Mouse (Mus musculus) heart, adult 11 months (tissue): Measurements from ENCODE around the gene Ints14.
A peak's percentile ranks its signal among the peaks of the same experiment; 100 is the strongest.

ENCODE experiments used
- DNase-seq: peaks from one replicate; pipeline ENCODE4 v3.0.0; 2022

Ints14 gene

DNA sequence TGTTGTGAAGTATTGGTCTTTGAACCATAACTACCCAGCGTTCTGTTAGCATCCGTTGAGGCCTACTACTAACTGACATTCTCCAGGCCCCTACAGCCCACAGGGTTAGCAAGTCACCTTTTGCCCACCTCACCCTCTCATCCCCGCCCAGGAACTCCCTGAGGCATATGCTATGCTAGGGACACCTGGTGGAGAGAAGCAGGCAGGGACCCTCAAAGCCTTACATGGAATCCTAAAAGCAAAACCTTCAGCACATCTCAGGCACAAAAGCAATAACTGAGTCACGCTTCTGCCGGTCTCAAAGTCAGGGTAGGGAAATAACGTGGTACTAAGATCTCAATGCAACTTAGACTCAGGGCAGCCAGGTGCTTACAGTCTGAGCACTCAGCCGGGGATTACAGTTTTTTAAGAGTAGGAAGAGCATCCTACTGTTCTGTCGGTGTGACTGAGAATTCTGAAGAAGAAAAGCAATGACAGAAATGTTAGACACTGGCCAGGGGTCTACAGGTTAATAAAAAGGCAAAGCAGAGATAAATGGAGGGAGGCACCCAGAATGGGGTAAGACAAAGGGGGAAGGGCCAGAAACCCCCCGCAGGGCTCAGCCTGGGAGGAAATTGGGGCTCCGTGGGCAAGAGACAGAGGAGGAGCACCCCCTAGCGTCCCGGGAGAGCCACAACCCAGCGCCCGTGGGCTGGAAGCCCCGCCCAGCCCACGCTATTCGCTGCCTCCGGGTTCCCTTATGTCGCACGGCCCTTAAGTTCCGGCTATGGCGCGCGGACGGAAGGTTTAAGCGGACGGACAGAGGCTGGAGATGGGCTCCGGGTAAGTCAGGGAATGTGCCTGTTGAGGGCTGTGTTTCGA, at the start of gene Ints14:
Ints14 (plus strand) TSS at position 789 of the 861 bp plus-strand sequence.
- peak; percentile 100 for DNase-seq

DNA sequence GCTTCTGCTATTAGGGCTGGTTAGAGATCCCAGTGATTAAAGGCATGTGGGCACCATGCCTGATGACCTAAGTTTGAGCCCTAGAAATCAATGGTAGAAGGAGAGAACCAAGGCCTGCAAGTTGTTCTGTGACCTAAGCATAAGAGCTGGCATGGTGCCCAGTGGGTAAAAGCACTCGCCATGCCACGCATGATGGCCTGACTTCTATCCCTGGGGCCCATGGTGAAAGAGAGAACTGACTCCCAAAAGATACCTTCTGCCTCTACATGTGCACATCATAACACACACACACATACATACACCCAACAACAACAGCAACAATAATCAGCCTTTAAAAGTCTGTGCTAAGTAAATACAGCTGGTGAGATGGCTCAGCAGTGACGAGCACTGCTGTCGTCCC, 47.3 kb upstream of the Ints14 start:
- DNase-seq, result peak; percentile 86

GRCm38 (mm10) chr9:64913973-64914372, 46.7 kb upstream of the Ints14 start:
- no peak for DNase-seq

DNA sequence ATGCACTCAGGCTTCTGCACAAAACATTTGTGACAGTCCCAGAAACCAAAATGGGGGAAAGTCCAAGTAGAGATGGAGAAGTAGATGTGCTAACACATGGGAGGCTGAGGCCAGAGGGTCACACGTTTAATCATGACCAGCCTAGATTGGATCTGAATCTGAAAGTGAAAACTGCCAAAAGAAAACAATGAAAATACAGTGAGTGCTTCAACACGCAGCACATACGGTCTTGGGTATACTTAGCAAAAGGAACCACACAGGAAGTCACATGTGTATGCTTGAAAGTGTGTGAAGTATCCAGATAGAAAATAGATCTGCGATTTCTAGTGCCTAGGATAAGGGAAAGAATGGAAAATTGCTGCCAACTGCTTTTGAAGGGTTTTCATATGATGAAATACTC, 46.1 kb upstream of the Ints14 start:
- DNase-seq, result peak; percentile 78

- DNase-seq, result peak; percentile 83
Measured at GRCm38 (mm10) chr9:64918560-64918959, 42.1 kb upstream of the Ints14 start.

DNA sequence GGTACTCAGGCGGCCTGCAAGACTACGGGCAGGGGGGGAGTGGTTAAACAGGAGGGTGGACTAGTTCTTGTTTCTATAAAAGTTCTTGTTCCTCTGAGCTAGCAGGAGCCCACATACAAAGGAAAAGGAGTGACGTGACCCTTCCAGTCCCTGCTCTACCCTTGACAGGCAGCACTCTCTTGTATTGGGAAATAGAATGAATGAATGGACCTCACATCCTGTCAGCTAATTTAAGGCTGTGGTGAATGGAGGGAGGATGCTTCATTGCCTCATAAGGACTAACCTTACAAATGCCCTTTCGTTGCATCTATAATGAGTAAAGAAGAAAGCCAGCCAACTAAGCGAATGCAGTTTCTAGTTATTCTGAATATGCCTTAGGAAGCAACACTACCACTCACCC, 34.9 kb upstream of the Ints14 start:
- DNase-seq, result peak; percentile 86

- peak; percentile 97 for DNase-seq
Measured at GRCm38 (mm10) chr9:64926201-64926991, 34.3 kb upstream of the Ints14 start.

DNA sequence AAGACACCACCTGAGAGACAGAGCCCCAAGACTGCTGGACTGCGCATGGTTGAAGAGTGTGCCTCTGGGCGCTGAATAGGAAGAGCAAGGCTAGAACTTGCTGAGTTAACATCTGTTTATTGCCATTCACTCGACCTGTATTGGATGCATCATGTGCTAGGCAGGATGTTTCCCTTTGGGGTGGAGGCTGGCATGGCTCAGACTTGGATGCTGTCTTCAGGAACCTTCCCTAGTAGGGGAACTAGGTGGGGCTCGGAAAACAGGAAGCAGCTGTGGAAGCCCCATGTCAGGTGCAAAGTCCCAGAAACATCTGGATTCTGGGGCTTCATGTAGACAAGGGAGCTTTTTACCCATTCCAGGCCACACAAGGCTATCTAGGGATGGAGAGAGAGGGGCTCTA, 30.4 kb upstream of the Ints14 start:
- peak; percentile 96 for DNase-seq

DNA sequence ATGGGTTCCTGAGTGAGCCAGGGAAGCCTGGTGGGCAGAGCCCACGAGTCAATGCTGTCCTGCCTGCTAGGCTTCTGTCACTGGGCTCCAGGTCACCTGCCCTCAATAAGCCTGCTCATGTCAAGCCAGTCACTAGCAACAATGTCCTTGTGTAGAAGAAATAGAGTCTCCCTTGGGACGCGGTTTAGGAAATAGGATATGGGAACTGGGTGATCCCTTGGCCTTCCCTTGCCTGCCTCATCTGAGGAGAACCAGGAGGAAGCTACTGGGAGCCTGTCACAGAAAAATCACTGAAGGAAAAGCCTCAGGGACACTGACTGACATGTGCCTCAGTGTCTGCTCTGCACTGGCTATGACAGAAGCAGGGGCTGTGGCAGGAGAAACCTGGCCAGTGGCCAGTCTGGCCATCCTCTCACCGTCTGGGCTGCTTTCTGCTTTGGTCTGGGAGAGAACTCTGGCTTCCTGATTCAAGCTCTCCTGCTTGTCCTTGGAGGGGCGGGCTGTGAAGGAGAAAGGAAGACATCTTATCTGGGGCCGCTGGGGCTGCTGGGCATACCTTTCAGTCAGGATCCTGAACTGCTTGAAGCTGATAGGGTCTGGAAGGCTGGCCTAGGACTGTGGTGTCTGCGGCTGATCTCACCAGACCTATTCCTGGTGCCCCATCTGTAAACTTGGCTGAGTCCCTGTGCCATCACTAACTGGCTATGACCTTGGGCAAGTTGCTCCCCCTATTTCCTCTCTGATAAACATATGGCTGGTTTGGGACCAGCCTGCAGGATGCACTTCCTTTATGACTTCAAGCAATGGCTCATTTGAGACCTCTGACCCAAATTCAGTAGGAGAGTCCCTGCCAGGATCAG, 28.7 kb upstream of the Ints14 start:
- DNase-seq, result peak; percentile 96

GRCm38 (mm10) chr9:64934015-64934754, 26.5 kb upstream of the Ints14 start:
- DNase-seq, result peak; percentile 99

DNA sequence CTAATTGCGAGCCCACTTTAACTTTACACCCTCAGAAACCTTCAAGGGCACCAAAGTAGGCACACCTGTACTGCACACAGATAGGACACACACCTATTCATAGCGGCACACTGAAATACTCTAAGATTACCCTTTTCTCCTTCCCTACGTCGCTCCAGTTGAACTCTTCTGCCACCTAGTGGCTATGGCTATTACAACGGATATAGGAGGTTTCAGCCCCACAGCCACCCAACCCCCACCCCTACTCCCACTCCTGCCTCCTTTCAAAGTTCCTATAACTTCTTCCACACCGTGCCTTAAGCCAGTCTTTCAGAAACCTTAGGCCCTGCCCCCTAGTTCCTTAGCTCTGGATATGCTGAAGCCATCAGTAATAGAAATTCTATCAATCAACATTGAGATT, 24.2 kb upstream of the Ints14 start:
- peak; percentile 93 for DNase-seq

- DNase-seq, result peak; percentile 12
Measured at GRCm38 (mm10) chr9:64937491-64937890, 23.2 kb upstream of the Ints14 start.

DNA sequence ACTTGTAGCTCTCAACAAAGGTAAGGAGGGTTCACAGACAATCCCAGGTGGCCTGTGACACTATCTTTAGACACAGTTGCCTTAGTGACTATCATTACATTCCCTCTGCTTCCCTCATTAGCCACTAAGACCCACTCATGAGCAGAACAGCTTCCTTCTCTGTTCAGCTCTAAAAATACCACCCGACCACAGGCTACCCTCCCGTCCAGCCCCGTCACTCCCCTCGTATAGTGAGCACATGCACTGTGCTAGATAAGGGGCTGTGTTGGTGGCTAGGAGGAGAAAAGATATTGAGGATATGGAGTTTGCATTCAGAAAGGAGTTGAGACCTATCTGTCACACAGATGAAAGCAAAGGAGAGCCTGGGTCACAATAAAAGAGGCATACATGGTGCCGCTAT, 22.2 kb upstream of the Ints14 start:
- DNase-seq, result peak; percentile 56

GRCm38 (mm10) chr9:64939281-64939680, 21.4 kb upstream of the Ints14 start:
- DNase-seq, result no peak

DNA sequence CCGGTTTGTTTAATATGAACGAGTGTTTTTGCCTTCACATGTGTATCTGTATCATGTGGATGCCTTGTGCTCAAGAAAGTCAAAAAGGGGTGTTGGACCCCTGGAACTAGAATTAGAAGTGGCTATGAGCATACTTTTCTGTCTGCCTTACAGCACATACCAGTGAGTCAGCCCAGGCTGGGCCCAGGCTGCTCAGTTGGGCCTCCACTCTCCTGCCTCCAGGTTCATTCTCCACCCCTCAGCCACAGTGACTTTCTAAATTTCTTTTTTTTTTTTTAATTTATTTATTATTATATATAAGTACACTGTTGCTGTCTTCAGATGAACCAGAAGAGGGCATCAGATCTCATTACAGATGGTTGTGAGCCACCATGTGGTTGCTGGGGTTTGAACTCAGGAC, 20.9 kb upstream of the Ints14 start:
- DNase-seq, result peak; percentile 8

GRCm38 (mm10) chr9:64940731-64941346, 19.9 kb upstream of the Ints14 start:
- DNase-seq, result no peak

GRCm38 (mm10) chr9:64941650-64942049, 19.1 kb upstream of the Ints14 start:
- no peak for DNase-seq

DNA sequence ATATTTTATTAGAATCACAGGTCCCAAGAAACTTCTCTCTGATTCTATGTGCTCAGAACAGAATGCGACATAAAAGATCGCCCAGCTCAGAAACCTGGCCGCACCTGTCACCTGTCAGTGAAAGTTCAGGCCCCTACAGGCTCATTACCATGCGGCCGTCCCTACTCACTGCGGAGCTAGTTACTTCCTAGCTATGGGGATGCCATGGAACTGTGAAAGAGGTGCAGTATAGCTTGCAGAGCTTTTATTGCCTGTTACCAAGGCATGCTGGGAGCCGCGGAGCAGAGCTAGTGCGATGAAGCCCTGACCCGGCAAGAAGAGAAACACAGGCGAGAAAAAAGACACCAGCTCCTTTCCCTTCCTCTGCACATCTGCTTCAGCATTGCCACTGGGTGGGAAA, 16.7 kb upstream of the Ints14 start:
- no peak for DNase-seq

GRCm38 (mm10) chr9:64947483-64948095, 13.1 kb upstream of the Ints14 start:
- DNase-seq, result no peak

DNA sequence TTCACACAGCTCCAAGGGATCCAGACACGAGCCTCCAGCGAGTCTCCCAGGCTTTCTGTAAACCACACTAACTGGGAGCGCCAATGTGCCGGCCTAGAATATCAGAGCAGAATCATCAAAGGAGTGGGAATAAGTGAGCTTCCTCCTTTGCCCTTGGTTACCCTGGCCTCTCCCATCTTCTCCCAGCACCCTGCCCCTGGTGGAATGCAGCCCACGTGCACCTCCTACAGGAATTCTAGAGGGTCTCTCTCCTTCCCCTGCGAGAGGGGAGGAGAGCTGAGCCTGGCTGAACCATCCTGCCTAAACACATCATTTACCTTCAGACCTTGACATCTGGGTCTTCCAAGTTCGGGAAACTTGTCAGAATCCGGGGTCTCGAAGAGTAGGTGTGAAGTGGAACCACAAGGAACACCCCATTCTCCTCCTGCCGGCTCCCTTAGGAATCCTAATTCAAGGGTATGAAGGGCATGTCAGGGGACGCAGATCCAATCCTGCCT, 9.5 kb upstream of the Ints14 start, which contains the start of gene Slc24a1:
Slc24a1 (minus strand) TSS at position 447 of the 497 bp plus-strand sequence.
- DNase-seq, result no peak

DNA sequence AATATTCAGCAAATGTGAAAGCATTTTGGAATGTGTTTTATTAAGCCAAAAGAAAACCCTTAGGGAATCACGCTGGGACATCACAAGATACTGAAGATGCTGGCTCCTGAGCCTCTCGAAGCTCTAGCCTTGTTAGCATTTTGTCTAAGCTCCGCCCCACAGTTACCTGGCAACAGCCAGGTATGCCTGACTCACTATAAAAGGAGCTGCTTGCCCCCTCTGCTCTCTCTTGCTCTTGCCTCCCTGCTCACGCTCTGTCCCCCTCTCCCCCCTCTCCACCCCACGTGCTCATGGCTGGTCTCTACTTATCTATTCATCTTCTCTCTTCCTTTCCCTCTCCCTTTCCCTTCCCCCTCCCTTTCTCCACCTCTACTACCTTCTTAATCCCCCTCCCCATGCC, 8.7 kb upstream of the Ints14 start:
- no peak for DNase-seq
